Mouse (Mus musculus) telencephalon, adult 2 months (tissue): ENCODE measurements around the gene Tacc3.

Experiments
- DNase-seq: peaks from one replicate; pipeline ENCODE4 v3.0.0-alpha.2; 2011; ENCODE audit warnings: low read depth, low spot score

The Tacc3 gene

GRCm38 (mm10) chr5:33655251-33655840, 2.6 kb upstream of the Tacc3 start:
- no peak for DNase-seq

- DNase-seq, result no peak
Observed at GRCm38 (mm10) chr5:33656739-33657138, 1.2 kb upstream of the Tacc3 start.

- no peak for DNase-seq
Observed at GRCm38 (mm10) chr5:33657251-33657786, 609 bp upstream of the Tacc3 start.

DNA sequence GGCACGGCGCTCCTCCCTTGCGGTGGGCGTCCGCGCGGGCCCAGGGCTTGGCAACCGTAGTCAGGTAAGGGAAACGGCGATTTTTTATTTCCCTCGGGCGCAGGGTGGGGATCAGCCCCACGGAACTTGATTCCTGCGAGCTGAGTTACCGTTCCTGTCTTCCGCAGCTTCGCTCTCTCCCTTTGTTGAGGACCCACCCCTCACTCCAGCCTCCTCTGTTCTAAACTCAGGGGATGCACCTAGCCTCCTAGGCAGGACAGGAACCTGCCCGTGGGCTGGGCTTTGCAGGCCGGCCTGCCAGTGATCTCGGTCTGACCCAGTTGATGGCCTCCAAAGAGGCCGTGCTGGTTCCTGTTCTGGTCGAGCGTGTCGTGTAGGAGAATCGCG, 729 bp downstream of the Tacc3 start:
- no peak for DNase-seq

GRCm38 (mm10) chr5:33668223-33668622, 10.3 kb downstream of the Tacc3 start:
- no peak for DNase-seq

GRCm38 (mm10) chr5:33671659-33672058, 13.7 kb downstream of the Tacc3 start:
- no peak for DNase-seq

DNA sequence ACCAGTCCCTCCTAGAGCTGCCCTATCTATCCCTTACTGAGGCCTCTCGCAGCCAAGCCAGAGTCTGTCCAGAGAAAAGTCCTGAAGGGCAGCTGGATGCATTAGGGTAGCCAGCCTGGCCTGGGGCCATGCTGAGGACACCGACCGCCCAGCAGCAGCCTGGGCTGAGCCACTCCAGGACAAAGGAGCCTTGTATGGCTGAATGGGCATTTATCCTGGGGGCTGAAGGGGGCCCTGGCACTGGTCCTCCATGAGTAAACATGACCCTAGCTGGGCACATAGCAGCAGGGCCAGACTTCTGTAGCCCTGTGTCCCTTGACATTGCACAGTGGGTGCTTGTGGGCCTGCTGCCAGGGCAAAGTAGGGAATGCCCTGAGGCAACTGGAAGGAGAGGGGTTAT, 16.5 kb downstream of the Tacc3 start:
- DNase-seq, result peak; percentile 45

GRCm38 (mm10) chr5:33675964-33676363, 18.0 kb downstream of the Tacc3 start:
- no peak for DNase-seq

GRCm38 (mm10) chr5:33678244-33678643, 20.3 kb downstream of the Tacc3 start:
- no peak for DNase-seq

DNA sequence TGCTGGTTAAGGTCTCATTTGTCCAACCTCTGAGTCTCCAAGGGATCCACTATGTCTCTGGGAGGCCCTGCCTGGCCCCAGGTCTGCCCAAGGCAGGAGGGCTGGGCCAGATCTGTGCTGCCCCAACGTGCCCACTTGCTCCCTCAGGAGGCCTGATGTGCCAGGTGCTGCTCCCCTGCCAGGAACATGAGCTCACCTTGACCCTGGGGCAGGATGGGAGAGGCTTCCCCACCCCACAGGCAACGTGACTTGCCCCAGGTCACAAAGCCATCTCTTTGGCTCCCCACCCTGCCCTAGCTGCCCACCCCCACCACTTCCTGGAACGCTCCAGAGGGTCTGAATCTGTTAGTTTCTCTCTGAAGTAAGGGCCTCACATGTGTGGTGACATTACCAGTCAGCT, 23.1 kb downstream of the Tacc3 start:
- DNase-seq, result no peak

DNA sequence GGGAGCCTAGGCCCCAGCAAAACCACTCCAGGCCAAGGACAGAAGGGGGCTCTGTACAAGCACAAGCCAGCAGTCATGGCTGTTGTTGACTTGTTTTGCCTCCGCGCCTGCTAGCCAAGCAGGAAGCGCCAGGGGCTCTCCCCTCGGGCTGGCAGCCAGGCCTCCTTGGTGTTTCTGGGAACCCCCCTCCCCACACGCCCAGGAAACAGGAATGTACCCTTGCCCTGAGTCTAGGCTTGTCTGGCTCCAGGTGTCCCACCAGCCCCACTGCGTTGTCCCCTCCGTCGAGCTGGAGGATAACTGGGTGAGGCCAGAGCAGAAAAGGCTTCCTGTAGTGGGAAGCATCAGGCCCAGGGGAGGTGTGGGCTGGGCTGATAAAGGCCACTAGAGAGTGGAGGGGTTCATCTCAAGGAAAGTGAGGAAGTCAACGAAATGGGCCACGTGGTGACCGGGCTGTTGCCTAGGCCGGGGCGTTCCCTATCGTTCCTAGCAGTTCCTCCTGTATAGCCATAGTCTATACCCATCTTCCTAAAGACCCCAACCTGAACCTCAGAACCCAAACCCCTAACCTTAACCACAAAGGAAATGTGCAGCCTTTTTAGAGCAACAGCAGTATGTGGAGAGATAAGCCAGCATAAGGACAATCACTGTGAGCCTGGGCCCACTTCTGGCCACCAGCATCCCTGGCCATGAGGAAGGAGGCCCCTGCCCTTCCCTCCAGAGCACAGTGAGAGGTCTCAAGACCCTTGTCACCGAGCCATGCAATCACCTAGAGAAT, 23.9 kb downstream of the Tacc3 start:
- DNase-seq, result no peak

- DNase-seq, result no peak
Observed at GRCm38 (mm10) chr5:33682963-33683362, 25.0 kb downstream of the Tacc3 start.

DNA sequence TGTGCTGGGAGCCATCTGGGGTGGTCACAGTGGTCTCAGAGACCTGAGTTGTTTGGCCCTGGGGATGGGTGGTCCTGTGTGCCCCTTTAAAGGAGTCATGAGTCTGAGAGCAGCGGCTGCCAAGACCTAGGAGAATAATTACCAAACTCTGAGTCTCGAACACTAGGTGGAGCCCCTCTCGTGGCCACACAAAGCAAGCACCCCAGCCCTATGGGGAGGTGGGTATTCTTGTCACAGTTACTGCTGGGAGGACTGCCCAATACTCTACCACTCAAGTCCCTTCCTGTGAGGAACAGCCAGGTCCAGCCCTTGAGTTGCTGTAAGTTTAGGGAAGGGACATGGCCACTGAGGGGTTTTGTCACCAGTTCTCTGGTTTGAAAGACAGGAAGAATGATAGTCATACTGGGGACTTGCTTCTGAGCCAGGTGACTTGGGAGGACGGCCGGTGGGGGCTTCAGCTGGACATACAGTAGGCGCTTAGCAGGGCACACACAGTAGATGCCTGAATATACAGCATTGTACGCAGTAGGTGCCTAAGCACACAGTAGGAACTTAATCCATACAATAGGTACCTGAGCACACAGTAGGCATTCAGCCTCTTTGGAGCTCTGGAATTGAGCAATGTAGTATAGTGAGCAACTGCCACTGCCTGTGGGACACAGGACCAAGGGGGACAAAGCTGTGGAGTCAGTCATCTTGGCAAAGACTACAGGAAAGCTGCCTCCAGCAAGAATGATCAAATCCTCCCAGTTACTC, 26.1 kb downstream of the Tacc3 start:
- no peak for DNase-seq

DNA sequence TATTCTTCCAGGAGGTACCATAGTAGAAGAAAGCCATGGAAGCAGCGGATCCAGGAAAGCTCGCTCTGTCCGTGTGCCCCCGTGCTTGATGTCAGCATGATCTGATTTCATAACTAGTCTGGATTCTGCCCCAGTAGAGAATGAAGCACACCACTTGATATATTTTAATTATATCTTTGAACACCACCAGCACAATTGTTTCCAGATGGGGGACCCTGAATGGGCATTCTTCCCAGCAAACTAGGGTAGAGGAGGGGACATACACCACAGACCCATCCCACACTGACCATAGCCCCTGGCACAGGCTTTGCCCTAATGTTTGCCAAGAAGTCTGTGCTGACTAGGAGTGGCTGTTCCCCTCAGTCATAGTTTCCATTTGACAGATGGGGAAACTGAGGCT, 27.0 kb downstream of the Tacc3 start:
- DNase-seq, result no peak

DNA sequence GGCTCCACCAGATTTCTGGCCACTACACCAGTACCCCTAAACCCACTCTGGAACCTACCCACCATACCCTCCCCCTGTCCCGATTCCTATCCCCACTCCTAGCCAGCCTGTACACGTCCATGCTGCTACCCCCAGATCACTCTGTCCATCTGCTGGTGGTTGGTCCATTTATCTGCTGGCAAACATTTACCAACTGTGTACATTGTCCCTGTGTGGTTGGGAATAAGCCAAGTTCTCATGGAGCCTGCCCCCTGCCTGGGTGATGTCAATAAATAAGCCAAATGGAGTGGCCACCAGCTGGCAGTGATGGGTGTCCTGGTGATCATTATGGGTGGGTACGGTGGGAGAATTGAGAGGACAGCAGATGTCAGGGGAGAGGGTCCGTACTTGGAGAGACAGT, 29.2 kb downstream of the Tacc3 start:
- DNase-seq, result no peak

DNA sequence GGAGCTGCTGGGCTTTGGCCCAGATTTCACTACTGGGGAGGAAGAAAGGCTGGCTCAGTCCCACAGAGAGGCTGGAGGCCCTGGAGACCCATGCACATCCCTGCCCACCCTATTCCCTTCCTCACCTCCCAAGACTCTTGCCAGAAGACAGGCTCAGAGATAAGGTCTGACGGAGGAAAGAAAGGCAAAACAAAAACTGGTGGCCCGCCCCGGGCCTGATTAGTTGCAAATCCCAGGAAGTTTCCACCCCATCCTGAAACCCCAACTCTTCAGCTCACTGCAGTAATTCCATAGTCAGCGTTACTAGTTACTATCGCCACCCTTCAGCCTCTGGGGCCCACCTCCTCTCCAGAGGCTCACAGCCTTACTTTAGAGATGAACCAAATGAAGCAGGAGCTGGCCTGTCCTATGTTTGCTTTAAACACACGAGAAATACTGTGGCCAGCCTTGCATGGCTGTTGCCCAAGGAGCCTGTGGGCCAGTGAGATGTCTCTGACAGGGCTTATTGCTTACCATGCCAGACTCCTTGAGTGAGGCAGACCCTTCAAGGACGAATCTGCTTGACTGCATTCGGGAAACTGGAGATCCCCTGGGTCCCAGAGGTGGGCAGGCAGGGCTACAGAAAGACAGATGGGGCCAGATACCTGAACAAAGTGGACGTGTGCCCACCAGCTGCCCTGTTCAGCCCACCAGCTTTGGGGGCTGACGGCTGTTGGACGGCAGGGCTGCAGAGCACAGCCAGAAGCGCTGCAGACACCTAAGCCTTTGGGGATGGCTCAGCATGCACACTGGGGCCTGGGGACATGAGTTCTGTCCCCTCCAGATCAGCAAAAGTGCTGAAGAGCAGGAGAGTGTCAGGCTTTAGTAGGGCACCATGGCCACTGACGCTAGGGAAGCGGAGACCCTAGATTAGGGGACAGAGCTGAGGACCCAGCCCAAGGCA, 30.6 kb downstream of the Tacc3 start:
- DNase-seq, result no peak

- DNase-seq, result no peak
Observed at GRCm38 (mm10) chr5:33689221-33689844, 31.4 kb downstream of the Tacc3 start.

DNA sequence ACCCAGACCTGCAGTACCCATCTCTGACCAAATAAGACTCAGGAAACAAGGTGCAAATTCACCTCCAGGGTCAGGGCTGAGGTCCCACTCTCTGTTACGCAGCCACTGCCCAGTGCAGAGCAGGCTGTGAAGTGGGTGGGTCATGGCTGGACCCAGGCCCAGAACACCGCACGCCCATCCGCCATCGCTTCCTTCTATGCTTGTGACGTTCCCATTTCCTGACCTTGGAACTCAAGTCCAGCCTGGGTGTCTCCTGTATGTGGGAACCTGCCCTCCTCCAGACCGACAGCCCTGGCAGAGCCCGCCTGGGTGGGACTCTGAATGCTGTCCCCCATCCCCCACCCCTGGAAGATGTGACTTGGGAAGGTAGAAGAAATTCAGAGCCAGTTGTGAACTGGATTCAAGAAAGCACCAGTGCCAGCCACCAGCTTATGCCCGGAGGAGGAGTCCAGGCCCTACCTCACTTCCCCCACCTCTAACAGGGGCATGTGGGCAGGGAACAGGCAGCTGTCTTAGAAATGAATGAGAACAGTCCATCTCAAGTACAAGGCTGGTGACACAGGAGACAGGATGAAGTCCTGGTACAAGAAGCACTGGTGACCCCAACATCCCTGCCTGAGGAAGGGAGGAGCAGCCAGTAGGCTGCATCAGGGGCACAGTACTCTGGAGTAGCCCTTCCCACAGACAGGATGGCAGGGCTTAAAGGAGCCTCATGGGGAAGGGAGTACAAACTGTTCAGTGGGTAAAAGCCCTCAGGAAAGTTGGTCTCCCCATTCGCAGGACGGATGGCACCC, 32.1 kb downstream of the Tacc3 start:
- DNase-seq, result no peak

DNA sequence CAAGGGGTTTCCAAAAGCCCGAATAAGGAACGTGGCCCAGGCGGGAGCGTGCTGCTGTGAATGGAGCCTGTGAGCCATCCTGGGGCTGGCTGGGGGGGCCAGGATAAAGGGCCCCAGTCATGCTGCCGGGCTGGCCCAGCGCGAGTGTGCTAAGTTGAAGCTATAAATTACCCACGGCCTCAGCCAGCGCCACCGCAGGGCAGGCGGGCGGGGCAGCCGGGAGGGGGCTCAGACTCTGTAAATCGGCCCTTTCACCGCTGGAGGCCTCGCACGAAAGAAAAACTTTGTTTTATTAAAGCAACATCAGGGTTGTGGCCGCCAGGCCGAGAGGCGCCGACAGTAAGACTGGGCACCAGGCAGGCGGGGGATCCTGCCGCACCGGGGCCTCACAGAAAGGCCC, 34.5 kb downstream of the Tacc3 start:
- DNase-seq, result no peak

- no peak for DNase-seq
Observed at GRCm38 (mm10) chr5:33694461-33694847, 36.5 kb downstream of the Tacc3 start.
